Mouse (Mus musculus): ENCODE measurements around the gene Slc11a1.

Gene Slc11a1

DNA sequence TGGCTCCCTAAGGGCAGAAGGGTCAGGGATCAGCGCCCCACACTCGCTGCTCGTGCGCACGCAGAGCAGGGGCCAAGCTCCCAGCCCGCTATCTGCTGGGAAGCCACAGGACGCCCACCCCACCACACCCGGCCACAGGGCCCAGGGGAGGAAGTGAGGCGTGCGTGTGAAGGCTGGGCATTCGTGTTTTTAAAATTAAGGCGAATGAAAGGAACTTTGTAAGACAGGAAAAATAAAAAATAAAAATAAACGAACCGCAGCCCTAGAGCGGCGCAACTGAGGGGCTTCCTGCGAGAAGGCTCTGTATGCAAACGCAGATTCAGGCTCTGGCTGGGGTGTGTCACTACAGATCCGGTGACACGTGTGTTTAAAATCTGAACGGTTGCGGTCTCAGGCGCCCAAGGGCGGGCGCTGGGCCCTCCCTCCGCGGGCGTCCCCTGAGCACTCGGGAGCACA, 14.9 kb downstream of the Slc11a1 start:
- peak; percentile 46 for DNase-seq

DNA sequence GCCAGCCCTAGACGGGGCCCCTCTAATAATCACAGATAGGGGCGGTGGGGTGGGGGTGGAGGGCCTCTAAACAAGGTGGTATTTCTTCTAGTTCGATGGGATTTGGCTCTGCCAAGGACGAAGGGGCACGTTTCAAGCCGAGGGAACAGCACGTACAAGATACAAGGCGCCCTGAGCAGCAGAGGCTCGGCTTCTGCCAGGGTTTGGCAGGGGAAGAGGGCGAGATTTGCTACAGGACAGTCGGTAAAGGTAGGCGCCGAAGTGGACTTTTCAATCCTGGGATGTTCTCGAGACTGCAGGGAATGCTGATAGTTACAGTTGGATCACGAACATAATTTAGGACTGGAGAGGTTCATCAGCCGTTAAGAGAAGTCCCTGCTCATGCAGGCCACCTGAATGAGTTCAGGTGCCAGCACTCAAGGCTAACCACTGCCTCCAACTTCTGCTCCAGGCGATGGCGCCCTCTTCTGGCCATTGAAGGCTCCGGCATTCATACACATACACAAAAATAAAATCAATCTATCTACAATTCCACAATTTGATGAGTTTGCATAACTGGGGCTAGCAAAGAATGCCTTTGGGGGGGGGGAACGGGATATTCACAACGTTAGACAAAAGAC, 15.4 kb downstream of the Slc11a1 start:
- DNase-seq: peak; percentile 63

DNA sequence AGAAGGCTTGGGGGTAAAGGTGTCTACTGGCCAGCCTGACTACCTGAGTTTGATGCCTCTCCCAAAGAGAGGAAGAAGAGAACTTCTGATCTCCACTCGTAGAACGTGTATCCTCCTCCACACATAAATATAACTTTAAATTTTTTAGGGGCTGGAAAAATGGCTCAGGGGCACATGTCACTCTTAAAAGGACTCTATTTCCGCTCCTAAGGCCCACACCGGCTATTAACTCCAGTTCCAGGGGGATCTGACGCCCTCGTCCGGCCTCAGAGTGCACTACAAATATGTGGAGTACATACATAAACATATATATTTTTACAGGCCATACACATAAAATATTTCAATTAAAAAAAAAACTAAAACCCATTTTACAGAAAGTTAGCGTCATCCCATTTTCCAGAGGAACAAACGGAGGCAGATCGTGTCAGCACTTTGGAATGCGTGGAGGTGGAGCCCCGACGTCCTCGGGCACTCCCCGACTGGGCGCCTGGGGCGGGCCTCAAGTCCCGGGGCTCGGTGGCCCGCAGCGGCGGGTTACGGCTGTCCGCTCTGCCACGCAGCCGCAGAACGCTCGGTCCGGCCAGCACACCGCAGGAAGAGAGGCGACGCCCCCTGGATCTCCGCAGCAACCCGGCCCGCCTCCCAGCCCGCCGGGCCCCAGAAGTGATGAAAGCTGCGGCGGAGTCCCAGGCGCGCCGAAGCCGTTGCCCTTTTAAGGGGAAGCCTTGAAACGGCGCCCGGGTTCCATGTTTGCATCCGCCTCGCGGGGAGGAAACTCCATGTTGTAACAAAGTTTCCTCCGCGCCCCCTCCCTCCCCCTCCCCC, 16.1 kb downstream of the Slc11a1 start, which contains the start of gene Ctdsp1:
Gene Ctdsp1, plus strand, starts transcription at position 586 of the 825 bp plus-strand sequence.
- DNase-seq: peak; percentile 97

DNA sequence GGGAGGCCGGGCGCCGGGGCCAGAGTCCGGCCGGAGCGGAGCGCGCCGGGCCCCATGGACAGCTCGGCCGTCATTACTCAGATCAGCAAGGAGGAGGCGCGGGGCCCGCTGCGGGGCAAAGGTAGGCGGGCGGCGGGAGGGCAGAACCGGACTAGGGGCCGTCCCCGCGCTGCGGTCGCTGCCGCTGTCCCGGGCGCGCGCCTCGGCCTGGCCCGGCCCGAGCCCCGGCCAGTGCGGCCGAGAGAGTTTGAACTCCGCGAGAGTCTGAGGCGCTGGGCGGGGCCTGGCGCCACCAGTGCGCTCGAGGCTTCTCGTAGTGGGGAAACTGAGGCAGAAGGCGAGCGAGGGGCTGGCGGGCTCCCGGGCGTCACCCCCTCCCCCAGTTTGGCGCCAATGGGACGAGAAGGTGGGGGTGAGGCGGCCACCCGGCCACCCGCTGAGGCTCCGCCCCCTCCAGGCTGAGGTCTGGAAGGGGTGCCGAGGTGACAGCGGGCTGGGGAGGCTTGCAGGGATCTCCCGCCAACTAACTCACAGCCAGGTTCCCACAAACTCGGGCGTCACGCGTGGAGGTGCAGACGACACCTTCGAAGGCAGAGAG, 16.9 kb downstream of the Slc11a1 start:
- peak; percentile 85 for DNase-seq

DNA sequence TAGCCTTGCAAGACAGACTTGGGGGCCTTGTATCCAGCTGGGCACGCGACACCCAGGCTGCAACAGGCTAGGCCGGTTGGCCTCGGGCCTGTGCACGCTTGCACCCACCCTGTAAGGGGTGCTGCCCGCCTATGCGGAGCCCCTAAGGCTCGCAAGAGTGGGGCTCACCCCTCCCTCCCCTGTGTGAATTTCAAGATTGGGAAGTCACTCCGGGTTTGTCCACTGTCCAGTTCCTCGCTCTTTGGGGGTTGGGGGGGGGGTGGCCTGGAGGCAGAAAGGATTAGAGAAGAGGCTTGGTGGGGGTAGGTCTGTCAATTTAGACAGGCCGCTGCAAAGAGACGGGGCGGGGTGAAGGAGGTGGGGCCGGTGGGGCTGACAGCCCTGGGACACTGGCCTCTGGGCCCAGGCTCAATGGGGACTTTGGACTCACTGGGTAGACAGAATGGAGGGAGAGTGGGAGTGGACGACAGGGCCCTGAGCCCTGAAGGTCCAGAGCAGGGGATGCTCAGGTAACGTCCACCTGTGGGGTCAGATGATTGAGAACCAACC, 17.5 kb downstream of the Slc11a1 start:
- peak; percentile 61 for DNase-seq

DNA sequence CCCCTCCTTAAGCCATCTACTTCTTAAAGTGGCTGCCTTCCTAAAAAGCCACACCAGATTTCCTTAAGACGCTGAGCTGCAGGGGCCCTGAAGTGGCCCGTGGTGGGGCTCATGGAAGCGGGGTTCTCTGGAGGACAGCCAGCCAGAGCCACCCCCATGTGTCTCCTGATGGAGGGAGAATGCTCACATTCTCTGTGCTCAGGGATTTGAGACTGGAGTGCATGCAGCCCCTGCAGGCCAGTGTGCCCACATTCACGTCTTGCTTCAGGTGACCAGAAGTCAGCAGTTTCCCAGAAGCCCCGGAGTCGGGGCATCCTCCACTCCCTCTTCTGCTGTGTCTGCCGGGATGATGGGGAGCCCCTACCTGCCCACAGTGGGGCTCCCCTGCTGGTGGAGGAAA, 18.0 kb downstream of the Slc11a1 start:
- peak; percentile 65 for DNase-seq

DNA sequence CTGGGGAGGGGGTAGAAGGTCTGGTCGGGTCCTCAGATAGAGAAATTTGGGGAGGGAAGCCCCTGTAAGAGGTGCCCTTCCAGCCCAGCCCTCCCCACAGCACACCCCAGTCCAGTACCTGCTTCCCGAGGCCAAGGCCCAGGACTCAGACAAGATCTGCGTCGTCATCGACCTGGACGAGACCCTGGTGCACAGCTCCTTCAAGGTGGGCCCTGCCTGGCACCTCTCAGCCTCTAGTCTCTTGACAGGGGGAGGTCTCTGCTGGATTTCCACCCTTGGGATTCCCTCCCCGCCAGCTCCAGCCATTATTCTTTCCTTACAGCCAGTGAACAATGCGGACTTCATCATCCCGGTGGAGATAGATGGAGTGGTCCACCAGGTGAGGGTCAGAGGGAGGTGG, 18.7 kb downstream of the Slc11a1 start:
- DNase-seq: peak; percentile 52

DNA sequence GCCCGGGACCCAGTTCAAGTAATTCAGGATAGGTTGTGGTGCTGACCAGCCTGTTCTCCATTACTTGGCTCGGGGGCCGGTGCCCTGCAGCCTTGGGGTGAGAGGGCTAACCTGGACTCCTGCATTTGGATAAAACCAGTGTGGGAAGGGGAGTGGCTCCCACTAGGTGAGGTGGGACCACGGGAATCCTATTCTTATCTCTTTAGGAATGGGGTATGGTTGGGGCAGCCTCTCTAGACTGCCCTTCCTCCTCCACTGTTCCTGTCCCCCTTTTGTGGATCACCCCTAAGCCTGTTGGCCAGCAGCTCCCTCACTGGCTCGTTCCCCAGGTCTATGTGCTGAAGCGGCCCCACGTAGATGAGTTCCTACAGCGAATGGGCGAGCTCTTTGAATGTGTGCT, 19.3 kb downstream of the Slc11a1 start:
- DNase-seq: peak; percentile 52

DNA sequence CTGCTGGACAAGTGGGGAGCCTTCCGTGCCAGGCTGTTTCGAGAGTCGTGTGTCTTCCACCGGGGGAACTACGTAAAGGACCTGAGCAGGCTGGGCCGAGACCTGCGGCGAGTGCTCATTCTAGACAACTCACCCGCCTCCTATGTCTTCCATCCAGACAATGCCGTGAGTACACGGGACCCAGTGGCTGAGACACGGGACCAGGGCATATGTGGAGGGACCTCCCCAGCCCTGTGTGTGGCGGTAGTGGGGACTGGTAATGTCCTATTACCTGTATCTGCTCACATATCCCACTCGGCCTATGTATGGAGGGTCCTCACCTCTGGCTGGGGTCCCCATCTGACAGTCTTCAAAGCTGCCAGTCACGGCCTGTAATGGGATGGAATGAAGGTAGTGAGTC, 19.9 kb downstream of the Slc11a1 start:
- peak; percentile 34 for DNase-seq

DNA sequence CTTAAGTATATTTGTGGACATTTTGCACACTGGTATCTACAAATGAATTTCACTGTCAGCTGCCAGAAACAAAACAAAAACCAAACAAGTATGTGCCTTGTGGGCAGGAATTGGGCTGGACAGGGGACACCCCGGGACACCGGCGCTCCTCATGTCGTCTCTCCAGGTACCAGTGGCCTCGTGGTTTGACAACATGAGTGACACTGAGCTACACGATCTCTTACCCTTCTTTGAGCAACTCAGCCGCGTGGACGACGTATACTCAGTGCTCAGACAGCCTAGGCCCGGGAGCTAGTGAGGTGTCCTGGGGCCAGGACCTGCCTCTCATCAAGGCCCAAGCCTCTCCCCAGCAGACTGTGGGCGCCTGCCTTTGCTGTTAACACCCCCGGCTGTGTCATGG, 20.3 kb downstream of the Slc11a1 start:
- DNase-seq: peak; percentile 47

DNA sequence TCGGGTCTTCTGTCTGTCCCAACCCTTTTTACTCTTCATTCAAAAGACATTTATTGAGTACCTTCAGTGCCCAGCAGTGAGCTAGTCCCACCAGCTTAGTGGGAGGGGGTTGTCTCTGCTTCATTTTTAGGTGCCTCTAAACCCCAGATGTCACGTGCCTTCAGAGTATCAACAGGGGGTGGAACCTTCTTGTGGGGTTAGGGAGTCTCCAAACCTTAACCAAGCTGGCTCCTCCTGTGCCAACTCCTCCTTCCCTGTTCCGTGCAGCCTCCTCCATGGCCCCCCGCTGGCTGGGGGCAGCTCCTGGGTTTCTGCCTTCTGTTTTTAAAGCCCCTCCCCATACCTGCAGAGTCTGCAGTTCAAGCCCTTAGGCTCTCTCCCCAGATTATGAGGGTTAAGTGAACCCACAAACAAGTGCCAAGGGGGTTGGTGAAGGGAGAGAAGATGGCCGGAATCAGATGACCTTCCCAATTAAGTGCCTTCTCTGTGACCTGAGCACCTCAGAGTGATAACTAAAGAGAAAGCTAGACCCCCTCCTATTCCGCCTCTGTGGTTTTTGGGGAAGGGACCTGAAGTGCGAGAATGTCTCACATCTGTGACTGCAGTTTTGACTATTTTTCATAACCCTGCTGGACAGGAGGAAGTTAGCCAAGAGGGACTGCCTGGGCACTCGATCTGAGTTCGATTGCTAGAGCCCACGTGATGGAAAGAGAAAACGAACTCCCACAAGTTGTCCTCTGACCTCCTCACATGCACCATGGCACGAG, 21.6 kb downstream of the Slc11a1 start:
- peak; percentile 61 for DNase-seq

DNA sequence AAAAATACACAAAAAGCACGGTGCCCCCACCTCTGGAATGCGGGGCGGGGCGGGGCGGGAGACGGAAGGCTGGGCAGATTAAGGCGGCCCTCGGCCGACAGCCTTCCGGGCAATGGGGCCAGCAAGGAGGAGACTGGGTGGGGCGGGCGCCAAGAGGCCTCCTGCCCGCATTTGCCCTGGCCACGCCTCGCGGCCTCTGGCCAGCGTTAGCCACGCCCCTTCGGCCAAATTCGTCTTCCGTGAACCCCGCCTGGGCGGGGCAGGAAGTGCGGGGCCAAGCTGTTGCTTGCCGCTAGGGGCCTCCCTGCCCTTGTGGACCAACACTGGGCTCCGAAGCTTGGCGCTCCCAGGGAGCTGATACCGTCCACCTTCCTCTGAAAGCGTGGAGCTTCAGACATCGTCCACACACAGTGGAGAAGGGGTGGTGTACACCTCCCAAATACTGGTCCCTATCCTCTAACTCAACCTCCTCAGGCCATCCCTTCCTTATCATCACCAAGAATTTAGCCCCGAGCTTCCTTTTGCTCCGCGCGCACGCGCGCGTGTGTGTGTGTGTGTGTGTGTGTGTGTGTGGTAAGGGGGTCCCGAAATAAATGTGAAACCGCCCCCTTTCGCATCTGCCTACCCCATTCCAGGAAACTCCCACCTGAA, 22.4 kb downstream of the Slc11a1 start:
- peak; percentile 97 for DNase-seq

DNA sequence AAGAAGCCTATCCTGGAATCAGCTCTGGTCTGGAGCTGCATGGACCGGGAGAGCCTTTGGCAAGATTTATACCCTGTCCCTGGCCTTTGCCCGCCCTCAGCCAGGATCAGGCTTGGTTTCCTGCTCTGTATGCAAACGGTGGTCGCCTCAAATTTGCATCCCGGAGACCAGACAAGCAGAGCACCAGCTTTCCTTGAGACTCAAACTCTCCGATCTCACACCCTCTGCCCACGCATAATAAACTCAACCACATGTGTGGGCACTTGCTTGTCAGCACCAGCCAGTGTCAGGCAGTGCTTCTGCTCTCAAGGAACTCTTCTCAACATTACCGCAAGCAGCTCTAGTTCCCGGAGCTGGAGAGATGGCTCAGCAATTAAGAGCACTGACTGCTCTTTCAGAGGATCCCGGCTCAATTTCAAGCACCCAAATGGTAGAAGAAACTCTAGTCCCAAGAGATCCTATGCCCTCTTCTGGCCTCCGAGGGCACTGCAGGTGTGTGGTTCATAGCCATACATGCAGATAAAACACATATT, 23.0 kb downstream of the Slc11a1 start:
- DNase-seq: peak; percentile 79

DNA sequence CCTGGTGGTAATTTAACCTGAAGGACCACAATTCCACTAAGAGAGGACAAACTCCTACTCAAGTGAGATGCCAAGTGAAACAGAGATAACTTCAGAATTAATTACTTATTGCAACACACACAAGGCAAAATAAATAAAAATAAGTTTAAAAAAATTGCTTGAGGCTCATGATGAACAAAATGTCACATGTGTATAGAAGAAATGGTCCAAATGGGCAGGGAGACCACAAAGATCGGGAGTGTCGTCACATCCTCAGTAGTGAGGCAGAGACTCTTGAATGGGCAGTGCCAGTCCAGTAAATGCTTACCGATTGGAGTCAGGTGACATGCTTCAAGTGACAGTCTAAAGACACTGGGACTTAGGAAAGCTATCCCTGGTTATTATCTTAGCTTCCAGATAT, 25.5 kb downstream of the Slc11a1 start:
- no peak for DNase-seq

DNA sequence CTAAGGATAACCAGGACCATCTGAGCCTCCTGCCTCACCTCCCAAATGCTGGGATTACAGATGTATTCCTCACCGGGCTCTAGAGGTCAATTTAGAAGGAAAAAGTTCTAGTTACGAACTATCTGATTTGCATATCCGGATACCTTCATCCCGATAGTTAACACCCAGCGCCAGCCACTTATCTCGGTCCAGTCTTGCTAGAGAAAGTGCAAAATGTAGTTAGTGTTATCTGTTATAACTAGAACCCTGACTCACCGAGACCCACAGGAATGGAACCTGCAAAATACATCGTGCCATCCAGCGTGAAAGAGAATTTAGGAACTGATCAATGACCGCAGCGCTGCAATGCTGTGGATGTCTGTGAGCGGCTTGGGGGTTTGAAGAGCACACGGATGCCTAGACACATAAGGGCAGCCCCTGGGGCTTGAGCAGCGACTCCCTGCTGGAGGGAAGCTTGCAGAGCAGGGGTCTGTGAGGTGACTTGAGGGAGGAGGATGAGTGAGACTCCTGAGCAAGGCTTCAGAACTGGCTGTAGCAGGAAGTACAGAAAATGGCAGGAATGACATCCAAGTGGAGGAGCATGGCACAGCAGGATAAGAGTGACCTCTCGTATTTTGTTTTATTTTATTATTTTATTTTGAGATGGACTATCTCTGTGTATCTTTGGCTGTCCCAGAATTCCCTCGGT, 26.2 kb downstream of the Slc11a1 start:
- DNase-seq: no peak

DNA sequence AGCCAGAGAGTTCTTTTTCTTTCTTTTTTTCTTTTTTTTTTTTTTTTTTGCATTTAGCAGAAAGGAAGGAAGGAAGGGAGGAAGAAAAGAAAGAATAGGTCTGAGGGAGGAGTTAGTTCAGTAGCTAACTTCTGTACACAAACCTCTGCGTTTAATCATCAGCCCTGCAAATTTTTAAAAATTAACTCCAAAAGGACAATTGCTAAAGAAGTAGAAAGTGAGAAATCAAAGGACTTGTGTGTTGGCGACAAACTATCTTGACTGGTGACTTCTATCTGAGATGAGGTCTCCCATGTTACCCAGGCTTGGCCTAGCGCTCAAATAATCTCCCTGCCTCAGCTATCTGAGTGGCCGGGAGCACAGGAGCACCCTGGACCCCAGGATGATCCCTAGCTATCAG, 29.2 kb downstream of the Slc11a1 start:
- DNase-seq: no peak

DNA sequence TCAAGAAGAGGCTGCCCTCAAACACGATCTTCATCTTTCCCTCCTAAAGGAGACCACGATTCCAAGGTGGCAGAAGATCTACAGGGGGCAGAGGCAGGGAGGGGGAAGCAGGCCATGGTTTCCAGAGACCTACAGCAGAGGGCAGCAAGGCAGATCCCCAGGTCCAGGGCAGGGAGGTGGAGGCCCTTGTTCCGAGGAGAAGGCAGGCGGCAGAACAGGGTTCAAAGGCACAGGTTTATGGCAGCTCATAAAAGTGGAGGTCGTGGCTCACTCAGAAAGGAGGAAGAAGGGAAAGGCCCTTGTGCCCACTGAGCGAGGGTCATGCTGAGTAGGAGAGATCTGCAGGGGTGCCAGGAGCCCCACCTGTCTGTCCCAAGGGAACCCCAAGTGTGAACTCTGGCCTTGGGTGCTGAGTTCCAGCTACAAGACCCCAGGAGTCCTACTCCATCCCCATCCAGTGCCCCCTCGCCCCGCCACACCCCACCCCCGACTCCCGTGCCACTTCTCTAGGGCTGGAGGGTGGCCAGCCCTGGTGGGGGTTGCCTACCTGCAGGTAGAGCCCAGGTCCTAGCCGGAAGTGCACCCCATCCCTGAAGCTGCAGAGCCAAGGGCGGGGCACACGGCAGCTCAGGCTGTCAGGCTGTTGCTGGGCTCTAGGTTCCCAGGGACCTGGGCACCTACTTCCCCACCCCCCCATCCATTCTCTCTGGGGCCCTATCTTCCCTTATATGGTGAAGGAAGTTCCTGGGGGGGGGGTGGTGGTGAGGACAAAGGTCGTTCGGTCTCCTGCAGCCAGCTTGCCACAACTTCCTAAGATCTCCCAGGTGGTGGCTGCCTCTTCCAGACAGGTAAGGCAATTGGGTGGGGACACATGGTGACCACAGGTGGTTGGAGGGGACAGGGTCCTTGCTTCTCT, 33.9 kb downstream of the Slc11a1 start, which contains the start of gene Vil1:
Gene Vil1, plus strand, starts transcription at position 788 of the 916 bp plus-strand sequence.
- no peak for DNase-seq

DNA sequence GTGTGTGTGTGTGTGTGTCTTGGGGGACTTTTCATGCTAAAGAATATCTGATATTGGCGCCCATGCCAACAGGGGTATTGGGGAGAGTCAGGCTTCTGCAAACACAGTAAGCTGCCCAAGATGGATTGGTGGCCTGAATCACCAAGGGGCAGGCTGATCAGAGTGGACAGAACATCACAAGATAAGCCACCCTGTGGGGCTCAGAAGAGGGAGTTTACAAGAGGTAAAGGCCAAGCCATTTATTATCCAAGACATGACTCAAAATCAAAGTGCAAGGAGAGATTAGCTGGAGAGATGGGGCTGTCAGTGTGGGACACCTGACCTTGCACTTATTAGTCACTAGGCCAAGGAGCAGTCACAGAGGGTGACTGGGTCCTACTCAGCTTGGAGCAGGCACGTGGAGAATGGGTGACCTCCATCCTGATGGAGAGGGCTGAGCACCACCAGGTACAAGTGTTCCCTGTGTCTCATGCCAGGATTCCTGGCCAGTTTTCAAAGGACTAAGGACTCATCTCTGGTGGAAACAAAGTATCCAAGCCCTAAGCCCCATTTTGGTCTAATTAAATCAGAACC, 36.8 kb downstream of the Slc11a1 start:
- DNase-seq: no peak

DNA sequence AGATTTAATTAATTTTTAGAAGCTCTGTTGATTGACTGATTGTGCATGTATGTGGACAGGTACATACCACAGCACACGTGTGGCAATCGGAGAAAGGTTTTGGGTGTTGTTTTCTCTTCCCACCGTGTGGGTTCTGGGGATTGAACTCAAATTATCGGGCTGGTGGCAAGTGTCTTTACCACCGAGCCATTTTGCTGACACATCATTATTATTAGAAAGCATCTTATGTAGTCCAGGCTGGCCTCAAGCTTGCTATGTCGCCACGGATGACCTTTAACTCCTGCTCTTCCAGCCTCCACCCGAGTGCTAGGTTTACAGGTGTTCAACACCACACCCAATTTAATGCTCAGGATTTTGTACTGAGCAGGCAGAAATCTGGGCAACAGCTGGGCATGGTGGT, 37.7 kb downstream of the Slc11a1 start:
- DNase-seq: no peak

DNA sequence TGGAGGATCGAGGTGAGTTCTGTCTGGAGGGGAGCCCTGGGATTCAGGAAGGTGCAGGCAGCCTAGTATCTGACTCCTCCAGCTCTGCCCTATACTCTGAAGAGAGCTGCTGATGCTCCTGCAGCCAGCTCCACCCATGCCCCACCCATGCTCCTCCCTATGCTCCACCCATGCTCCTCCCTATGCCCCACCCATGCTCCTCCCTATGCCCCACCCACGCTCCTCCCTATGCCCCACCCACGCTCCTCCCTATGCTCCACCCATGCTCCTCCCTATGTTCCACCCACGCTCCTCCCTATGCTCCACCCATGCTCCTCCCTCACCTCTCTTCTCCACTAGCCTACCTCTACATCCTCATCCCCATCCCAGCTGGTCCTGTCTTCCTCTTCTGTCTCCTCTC, 40.1 kb downstream of the Slc11a1 start:
- DNase-seq: peak; percentile 54
